Mouse (Mus musculus): ENCODE measurements around the gene Gm26602. TPM values are rescaled to one million over a fixed set of nuclear protein-coding genes. Genes with fewer than 3 reads are reported as not detected.

Gm26602 gene
- total RNA-seq, 2 experiments from 2014 or later, result not detected

GRCm38 (mm10) chr10:79933145-79933679 is 22.6 kb downstream of the Gm26602 start:
- DNase-seq, result peak; percentile 35 to 36

- DNase-seq, result no peak
These were observed 23.2 kb downstream of the Gm26602 start for GRCm38 (mm10) chr10:79933861-79934260.

- peak; percentile 93 to 95 for DNase-seq
These were observed 23.6 kb downstream of the Gm26602 start for GRCm38 (mm10) chr10:79934272-79934721.

- DNase-seq, result peak; percentile 38 to 40
These were observed 24.3 kb downstream of the Gm26602 start for GRCm38 (mm10) chr10:79934794-79935569.

- DNase-seq, result no peak
These were observed 25.7 kb downstream of the Gm26602 start for GRCm38 (mm10) chr10:79936284-79936910.

GRCm38 (mm10) chr10:79936911-79937441 is 26.3 kb downstream of the Gm26602 start:
- DNase-seq, result peak; percentile 85 to 90

- no peak for DNase-seq
These were observed 27.3 kb downstream of the Gm26602 start for GRCm38 (mm10) chr10:79937775-79938526.

GRCm38 (mm10) chr10:79940749-79941148 is 30.1 kb downstream of the Gm26602 start:
- peak in 1 of 2 experiments; percentile 79 for DNase-seq

- DNase-seq, result no peak
These were observed 32.3 kb downstream of the Gm26602 start for GRCm38 (mm10) chr10:79942988-79943387.

GRCm38 (mm10) chr10:79943471-79943901 is 32.8 kb downstream of the Gm26602 start:
- DNase-seq, result no peak

- DNase-seq, result no peak
These were observed 35.0 kb downstream of the Gm26602 start for GRCm38 (mm10) chr10:79945507-79946234.

GRCm38 (mm10) chr10:79946752-79947322 is 36.2 kb downstream of the Gm26602 start:
- DNase-seq, result no peak

GRCm38 (mm10) chr10:79947502-79947901 is 36.8 kb downstream of the Gm26602 start:
- no peak for DNase-seq

GRCm38 (mm10) chr10:79949873-79950272 is 39.2 kb downstream of the Gm26602 start:
- DNase-seq, result no peak

- DNase-seq, result no peak
These were observed 40.0 kb downstream of the Gm26602 start for GRCm38 (mm10) chr10:79950661-79951060.

GRCm38 (mm10) chr10:79953946-79954345 is 43.3 kb downstream of the Gm26602 start:
- peak in 1 of 2 experiments; percentile 59 for DNase-seq

GRCm38 (mm10) chr10:79955691-79956090 is 45.0 kb downstream of the Gm26602 start:
- DNase-seq, result no peak

GRCm38 (mm10) chr10:79956643-79957154 is 46.0 kb downstream of the Gm26602 start:
- DNase-seq, result no peak

- peak; percentile 85 to 94 for DNase-seq
These were observed 47.6 kb downstream of the Gm26602 start for GRCm38 (mm10) chr10:79958140-79958816.

GRCm38 (mm10) chr10:79959412-79959811 is 48.8 kb downstream of the Gm26602 start:
- DNase-seq, result peak; percentile 52 to 77
